Mouse (Mus musculus) erythroblast, embryonic 14.5 days (primary cell): Measurements from ENCODE around the gene Thada.

ENCODE experiments used
- GATA1 ChIP-seq: IDR thresholded peaks from 2 replicates; pipeline ENCODE4 v1.6.1; 2012; ENCODE audit warnings: low read length, inconsistent platforms, mixed read lengths
- TAL1 ChIP-seq: IDR thresholded peaks from 3 replicates; pipeline ENCODE4 v1.6.1; 2012; ENCODE audit warnings: low read length, inconsistent platforms, mixed read lengths

- TF ChIP-seq TAL1, result no peak
- TF ChIP-seq GATA1, result no peak
Measured at GRCm38 (mm10) chr17:84162211-84162760, 303.7 kb downstream of the Thada start.
